In the genomic region with DNA sequence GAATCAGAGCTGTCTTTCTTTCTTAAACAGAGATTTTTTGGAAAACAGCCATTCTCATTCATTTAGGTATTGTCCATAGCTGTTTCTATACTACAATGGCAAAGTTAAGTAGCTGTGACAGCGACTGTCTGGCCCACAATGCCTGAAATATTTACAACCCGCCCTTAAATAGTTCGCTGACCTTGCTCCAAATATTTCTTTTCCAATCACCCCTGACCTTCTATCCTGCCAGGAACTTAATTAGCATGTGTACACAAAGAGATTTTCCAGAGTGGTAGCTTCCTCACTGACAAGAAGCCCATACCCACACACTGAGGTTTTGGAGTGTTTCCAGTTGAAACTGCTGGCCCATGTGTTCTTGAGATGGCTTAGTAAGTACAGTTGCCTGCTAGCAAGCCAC, we compare ENCODE assay signal across 11 mouse cellular contexts.
A peak's percentile ranks its signal among the peaks of the same experiment; 100 is the strongest.
DNase-seq lines count a peak whose midpoint lies in the region; ATAC-seq lines count a peak whose summit lies in the region.
"Had no signal": no experiment of that assay in that cellular context is flagged by ENCODE, and none has a peak within 500 bp of the region (broad histone marks: within the 10 kb centered on the region; RNA-seq: fewer than 3 reads in every experiment).

No protein-coding gene starts in this region.

- peak; percentile 65; the same call in 1 of the 2 replicates for ATAC-seq in embryonic facial prominence, embryonic 11.5 days (replicated peaks; ENCODE audit: insufficient number of reproducible peaks, low FRiP score, low TSS enrichment, low read depth)
- peak; percentile 79 for ATAC-seq in hindbrain, embryonic 12.5 days (ENCODE audit: low FRiP score)

- no peaks in the 10 kb centered on the region for H3K9me3 ChIP-seq in embryonic facial prominence, embryonic 11.5 days (replicated peaks; ENCODE audit: control insufficient read depth, low read length)
- H3K9me3 ChIP-seq in embryonic facial prominence, embryonic 10.5 days: no peaks in the 10 kb centered on the region
- H3K9me3 ChIP-seq in hindbrain, embryonic 12.5 days (replicated peaks): no peaks in the 10 kb centered on the region
- H3K9me3 ChIP-seq: embryonic facial prominence, embryonic 13.5 days; liver, embryonic 13.5 days had no signal

- no peaks in the 10 kb centered on the region for H3K36me3 ChIP-seq in embryonic facial prominence, embryonic 11.5 days (replicated peaks; ENCODE audit: control insufficient read depth, insufficient read depth, low read depth, low read length)
- no peaks in the 10 kb centered on the region for H3K36me3 ChIP-seq in embryonic facial prominence, embryonic 10.5 days (replicated peaks)
- no peaks in the 10 kb centered on the region for H3K36me3 ChIP-seq in hindbrain, embryonic 12.5 days
- H3K36me3 ChIP-seq: embryonic facial prominence, embryonic 13.5 days; liver, embryonic 13.5 days had no signal

- H3K27ac ChIP-seq in embryonic facial prominence, embryonic 11.5 days (replicated peaks; ENCODE audit: low read depth, low read length): no peak overlapping the region
- no peak overlapping the region for H3K27ac ChIP-seq in embryonic facial prominence, embryonic 10.5 days (replicated peaks)
- H3K27ac ChIP-seq in hindbrain, embryonic 12.5 days: 0 out of 2 replicates have a peak overlapping the region, but pooled peaks have one; percentile 18
- H3K27ac ChIP-seq: embryonic facial prominence, embryonic 13.5 days; liver, embryonic 13.5 days had no signal

- no peak overlapping the region for H3K4me3 ChIP-seq in embryonic facial prominence, embryonic 11.5 days (ENCODE audit: low read depth, low read length)
- H3K4me3 ChIP-seq in embryonic facial prominence, embryonic 10.5 days: no peak overlapping the region
- no peak overlapping the region for H3K4me3 ChIP-seq in hindbrain, embryonic 12.5 days
- H3K4me3 ChIP-seq: embryonic facial prominence, embryonic 13.5 days; liver, embryonic 13.5 days had no signal

- no peak for DNase-seq in embryonic facial prominence, embryonic 11.5 days (ENCODE audit: low spot score)
- no peak for DNase-seq in embryonic facial prominence, embryonic 10.5 days (ENCODE audit: low spot score)
- DNase-seq in embryo, embryonic 10.5 days (ENCODE audit: low spot score): peak; percentile 74
- peak; percentile 36 for DNase-seq in neural tube, embryonic 10.5 days (ENCODE audit: extremely low spot score, low spot score)
- no peak for DNase-seq in layer of hippocampus, adult 9-11 months
- no peak for DNase-seq in adrenal gland, postnatal 10 days
- no peak for DNase-seq in kidney, adult 9 months
- DNase-seq: liver, embryonic 13.5 days; right cerebral cortex, postnatal 14 days had no signal

- 49% methylated on average over 3 of the region's 3 CpGs for WGBS in embryonic facial prominence, embryonic 11.5 days
- 52% methylated on average over 3 of the region's 3 CpGs for WGBS in embryonic facial prominence, embryonic 10.5 days
- WGBS in hindbrain, embryonic 12.5 days: 30% methylated on average over 3 of the region's 3 CpGs

- no peak overlapping the region for H3K4me2 ChIP-seq in embryonic facial prominence, embryonic 11.5 days (ENCODE audit: low read depth, low read length)
- H3K4me2 ChIP-seq in hindbrain, embryonic 12.5 days (replicated peaks): no peak overlapping the region
- H3K4me2 ChIP-seq: embryonic facial prominence, embryonic 13.5 days; liver, embryonic 13.5 days had no signal

- H3K4me1 ChIP-seq in embryonic facial prominence, embryonic 11.5 days (ENCODE audit: control insufficient read depth, insufficient read depth, low read length): no peaks in the 10 kb centered on the region
- H3K4me1 ChIP-seq in embryonic facial prominence, embryonic 10.5 days: peaks cover 10% of the 10 kb centered on the region; the same call in 1 of the 2 replicates
- H3K4me1 ChIP-seq in hindbrain, embryonic 12.5 days: peaks cover 16% of the 10 kb centered on the region
- H3K4me1 ChIP-seq: embryonic facial prominence, embryonic 13.5 days; liver, embryonic 13.5 days had no signal

- no peaks in the 10 kb centered on the region for H3K27me3 ChIP-seq in embryonic facial prominence, embryonic 11.5 days (ENCODE audit: control insufficient read depth, insufficient read depth, low read length)
- no peaks in the 10 kb centered on the region for H3K27me3 ChIP-seq in embryonic facial prominence, embryonic 10.5 days (replicated peaks; ENCODE audit: low read depth, poor library complexity, severe bottlenecking)
- no peaks in the 10 kb centered on the region for H3K27me3 ChIP-seq in hindbrain, embryonic 12.5 days
- H3K27me3 ChIP-seq: embryonic facial prominence, embryonic 13.5 days; liver, embryonic 13.5 days had no signal

- no peak overlapping the region for H3K9ac ChIP-seq in embryonic facial prominence, embryonic 11.5 days (replicated peaks; ENCODE audit: low read length)
- no peak overlapping the region for H3K9ac ChIP-seq in hindbrain, embryonic 12.5 days
- H3K9ac ChIP-seq: embryonic facial prominence, embryonic 13.5 days; liver, embryonic 13.5 days had no signal

Comparison
In these comparisons a context has a peak if more than half of its experiments do, and no peak if none do; other contexts are left out.
1. DNase-seq: peak in embryo, embryonic 10.5 days (single experiment) and neural tube, embryonic 10.5 days (single experiment); none in embryonic facial prominence, embryonic 11.5 days (single experiment), embryonic facial prominence, embryonic 10.5 days (single experiment), layer of hippocampus, adult 9-11 months (single experiment), adrenal gland, postnatal 10 days (single experiment) and kidney, adult 9 months (single experiment).